Mouse (Mus musculus) forebrain, embryonic 15.5 days (tissue): ENCODE data around the gene Wdfy4. TPM values are rescaled to one million over a fixed set of nuclear protein-coding genes. Genes with fewer than 3 reads are reported as not detected.

ENCODE experiments used
- ATAC-seq: fragments of 200-750 bp; cut with Nextera tagmentation; replicated peaks from 2 replicates; pipeline ENCODE4 v1.8.0; 2017; ENCODE audit warnings: mild to moderate bottlenecking, moderate TSS enrichment, moderate library complexity
- H3K27ac ChIP-seq: fragments of 300-500 bp; sonication (generic); replicated peaks from 2 replicates; pipeline ENCODE4 v1.5.1; 2015; ENCODE audit warnings: mild to moderate bottlenecking, inconsistent platforms
- H3K27me3 ChIP-seq: fragments of 300-500 bp; sonication (generic); 2 replicates; pipeline ENCODE4 v1.6.1; 2015; ENCODE audit warnings: inconsistent platforms
- H3K36me3 ChIP-seq: fragments of 300-500 bp; sonication (generic); 2 replicates; pipeline ENCODE4 v1.6.1; 2015; ENCODE audit warnings: mild to moderate bottlenecking, inconsistent platforms
- H3K4me1 ChIP-seq: fragments of 300-500 bp; sonication (generic); 2 replicates; pipeline ENCODE4 v1.6.1; 2015; ENCODE audit warnings: inconsistent platforms
- H3K4me2 ChIP-seq: fragments of 300-500 bp; sonication (generic); replicated peaks from 2 replicates; pipeline ENCODE4 v1.6.1; 2015; ENCODE audit warnings: mild to moderate bottlenecking, inconsistent platforms
- H3K4me3 ChIP-seq: fragments of 300-500 bp; sonication (generic); 2 replicates; pipeline ENCODE4 v1.5.1; 2015; ENCODE audit warnings: mild to moderate bottlenecking, inconsistent platforms
- H3K9ac ChIP-seq: fragments of 300-500 bp; sonication (generic); replicated peaks from 2 replicates; pipeline ENCODE4 v1.6.1; 2015; ENCODE audit warnings: mild to moderate bottlenecking, inconsistent platforms
- H3K9me3 ChIP-seq: fragments of 300-500 bp; sonication (generic); 2 replicates; pipeline ENCODE4 v1.6.1; 2016; ENCODE audit warnings: inconsistent platforms
- WGBS: fragments of 180-500 bp; shearing (Covaris S2); methylation state at CpG from one replicate; pipeline ENCODE4 v1.1.7; 2015; ENCODE audit warnings: mixed read lengths; 5-methylcytosine and 5-hydroxymethylcytosine counted together
- polyA plus RNA-seq: library from polyadenylated mRNA; unstranded; fragments of >200 nt; fragmentation: Nextera tagmentation; extraction: Ambion mirVana; gene quantifications from 2 replicates; pipeline ENCODE4 v1.2.1, GENCODE M21; 2015

Gene Wdfy4
- polyA plus RNA-seq, result 0.08 and 0.23 TPM in 2 replicates

GRCm38 (mm10) chr14:33185068-33185800, at the start of gene Wdfy4:
Gene Wdfy4, minus strand, starts transcription at chr14:33185508.
- WGBS, result 90% methylated on average over 11 of the region's 11 CpGs
- Histone ChIP-seq H3K9me3 (no peaks in the 10 kb centered on the region), H3K4me2 (no peak within 1 kb of the TSS), H3K4me1 (no peaks in the 10 kb centered on the region), H3K4me3 (no peak within 1 kb of the TSS), H3K9ac (no peak within 1 kb of the TSS), H3K27me3 (no peaks in the 10 kb centered on the region), H3K36me3 (no peaks in the 10 kb centered on the region), H3K27ac (no peak within 1 kb of the TSS)
- no peak for ATAC-seq

GRCm38 (mm10) chr14:33232048-33232447, 46.7 kb upstream of the Wdfy4 start:
- no peak for ATAC-seq
- no peak overlapping the region for H3K27ac ChIP-seq
- H3K4me1 ChIP-seq, result no peaks in the 10 kb centered on the region
- no peak overlapping the region for H3K4me3 ChIP-seq
- H3K4me2 ChIP-seq, result no peak overlapping the region
- H3K27me3 ChIP-seq, result no peaks in the 10 kb centered on the region
- H3K9ac ChIP-seq, result no peak overlapping the region
- H3K36me3 ChIP-seq, result no peaks in the 10 kb centered on the region
- H3K9me3 ChIP-seq, result no peaks in the 10 kb centered on the region
- WGBS, result 75% methylated on average over 5 of the region's 5 CpGs

GRCm38 (mm10) chr14:33231311-33231710, 46.0 kb upstream of the Wdfy4 start:
- no peak overlapping the region for H3K27ac ChIP-seq
- whole genome bisulfite sequencing, result 89% methylated on average over 3 of the region's 3 CpGs
- H3K36me3 ChIP-seq, result no peaks in the 10 kb centered on the region
- H3K4me3 ChIP-seq, result no peak overlapping the region
- H3K9ac ChIP-seq, result no peak overlapping the region
- no peaks in the 10 kb centered on the region for H3K27me3 ChIP-seq
- H3K4me2 ChIP-seq, result no peak overlapping the region
- H3K4me1 ChIP-seq, result no peaks in the 10 kb centered on the region
- no peaks in the 10 kb centered on the region for H3K9me3 ChIP-seq
- no peak for ATAC-seq

GRCm38 (mm10) chr14:33230672-33231071, 45.4 kb upstream of the Wdfy4 start:
- H3K4me2 ChIP-seq, result no peak overlapping the region
- no peaks in the 10 kb centered on the region for H3K9me3 ChIP-seq
- no peak overlapping the region for H3K27ac ChIP-seq
- H3K9ac ChIP-seq, result no peak overlapping the region
- no peak for ATAC-seq
- H3K27me3 ChIP-seq, result no peaks in the 10 kb centered on the region
- no peak overlapping the region for H3K4me3 ChIP-seq
- no peaks in the 10 kb centered on the region for H3K4me1 ChIP-seq
- WGBS, result 86% methylated on average over 4 of the region's 4 CpGs
- no peaks in the 10 kb centered on the region for H3K36me3 ChIP-seq

- 81% methylated on average over 4 of the region's 4 CpGs for WGBS
- Histone ChIP-seq H3K36me3 (no peaks in the 10 kb centered on the region), H3K27ac (no peak overlapping the region), H3K4me1 (no peaks in the 10 kb centered on the region), H3K9ac (no peak overlapping the region), H3K27me3 (no peaks in the 10 kb centered on the region), H3K9me3 (no peaks in the 10 kb centered on the region), H3K4me2 (no peak overlapping the region), H3K4me3 (no peak overlapping the region)
- no peak for ATAC-seq
These were observed 39.9 kb upstream of the Wdfy4 start for GRCm38 (mm10) chr14:33225235-33225634.

- 0 out of 2 replicates have a peak overlapping the region, but pooled peaks have one; percentile 47 for H3K27ac ChIP-seq
- ATAC-seq, result no peak
These were observed 31.3 kb upstream of the Wdfy4 start for GRCm38 (mm10) chr14:33216343-33217208.

GRCm38 (mm10) chr14:33215163-33215562, 29.9 kb upstream of the Wdfy4 start:
- H3K4me2 ChIP-seq, result no peak overlapping the region

More at GRCm38 (mm10) chr14:33216343-33217208, 31.3 kb upstream of the Wdfy4 start:
- no peaks in the 10 kb centered on the region for H3K9me3 ChIP-seq
- no peak overlapping the region for H3K9ac ChIP-seq
- peaks cover 7% of the 10 kb centered on the region for H3K4me1 ChIP-seq
- H3K4me3 ChIP-seq, result no peak overlapping the region
- no peak overlapping the region for H3K4me2 ChIP-seq
- whole genome bisulfite sequencing, result 84% methylated on average over 19 of the region's 19 CpGs
- H3K36me3 ChIP-seq, result no peaks in the 10 kb centered on the region
- peaks cover 5% of the 10 kb centered on the region; the same call in 1 of the 2 replicates for H3K27me3 ChIP-seq

GRCm38 (mm10) chr14:33214767-33215128, 29.4 kb upstream of the Wdfy4 start:
- H3K4me1 ChIP-seq, result peaks cover 7% of the 10 kb centered on the region
- H3K27ac ChIP-seq, result no peak overlapping the region
- no peaks in the 10 kb centered on the region for H3K9me3 ChIP-seq
- peaks cover 5% of the 10 kb centered on the region; the same call in 1 of the 2 replicates for H3K27me3 ChIP-seq
- H3K36me3 ChIP-seq, result no peaks in the 10 kb centered on the region
- WGBS, result 23% methylated on average over 4 of the region's 4 CpGs
- ATAC-seq, result no peak
- no peak overlapping the region for H3K9ac ChIP-seq
- H3K4me2 ChIP-seq, result no peak overlapping the region
- no peak overlapping the region for H3K4me3 ChIP-seq

More at GRCm38 (mm10) chr14:33215163-33215562, 29.9 kb upstream of the Wdfy4 start:
- no peak overlapping the region for H3K9ac ChIP-seq
- H3K4me3 ChIP-seq, result no peak overlapping the region
- no peak for ATAC-seq
- peaks cover 5% of the 10 kb centered on the region; the same call in 1 of the 2 replicates for H3K27me3 ChIP-seq
- H3K4me1 ChIP-seq, result peaks cover 7% of the 10 kb centered on the region
- no peaks in the 10 kb centered on the region for H3K9me3 ChIP-seq
- no peak overlapping the region for H3K27ac ChIP-seq
- no peaks in the 10 kb centered on the region for H3K36me3 ChIP-seq
- WGBS, result 58% methylated on average over 1 of the region's 1 CpGs

- peaks cover 7% of the 10 kb centered on the region for H3K4me1 ChIP-seq
- no peaks in the 10 kb centered on the region for H3K36me3 ChIP-seq
- H3K9ac ChIP-seq, result peak within 1 kb of the TSS; percentile 45
- no peaks in the 10 kb centered on the region for H3K9me3 ChIP-seq
- peak within 1 kb of the TSS; percentile 56 for H3K4me2 ChIP-seq
- peak within 1 kb of the TSS; percentile 25 for H3K4me3 ChIP-seq
- 20% methylated on average over 28 of the region's 28 CpGs for WGBS
- H3K27me3 ChIP-seq, result peaks cover 5% of the 10 kb centered on the region; the same call in 1 of the 2 replicates
- peak; percentile 82 for ATAC-seq
- H3K27ac ChIP-seq, result no peak within 1 kb of the TSS
These were observed 28.8 kb upstream of the Wdfy4 start, which contains the start of gene Arhgap22 for GRCm38 (mm10) chr14:33213823-33214766. Gene Arhgap22, plus strand, starts transcription at chr14:33214026.

- peaks cover 7% of the 10 kb centered on the region for H3K4me1 ChIP-seq
- no peak overlapping the region for H3K9ac ChIP-seq
- no peak for ATAC-seq
- no peak overlapping the region for H3K27ac ChIP-seq
- no peaks in the 10 kb centered on the region for H3K36me3 ChIP-seq
- no peaks in the 10 kb centered on the region for H3K9me3 ChIP-seq
- H3K4me3 ChIP-seq, result no peak overlapping the region
- no peak overlapping the region for H3K4me2 ChIP-seq
- WGBS, result 88% methylated on average over 12 of the region's 12 CpGs
- peaks cover 5% of the 10 kb centered on the region; the same call in 1 of the 2 replicates for H3K27me3 ChIP-seq
These were observed 27.6 kb upstream of the Wdfy4 start for GRCm38 (mm10) chr14:33212958-33213309.

GRCm38 (mm10) chr14:33212271-33212957, 27.1 kb upstream of the Wdfy4 start:
- Histone ChIP-seq H3K9me3 (no peaks in the 10 kb centered on the region), H3K27ac (no peak overlapping the region), H3K36me3 (no peaks in the 10 kb centered on the region), H3K4me2 (no peak overlapping the region), H3K9ac (no peak overlapping the region), H3K4me1 (peaks cover 7% of the 10 kb centered on the region), H3K27me3 (peaks cover 5% of the 10 kb centered on the region; the same call in 1 of the 2 replicates), H3K4me3 (no peak overlapping the region)
- ATAC-seq, result no peak
- WGBS, result 68% methylated on average over 5 of the region's 5 CpGs
